Mouse (Mus musculus): Measurements from ENCODE around the gene Tcf7l2. TPM values are rescaled to one million over a fixed set of nuclear protein-coding genes. Genes with fewer than 3 reads are reported as not detected.

Tcf7l2 gene
- total and polyA plus RNA-seq, 3 experiments = not detected

DNA sequence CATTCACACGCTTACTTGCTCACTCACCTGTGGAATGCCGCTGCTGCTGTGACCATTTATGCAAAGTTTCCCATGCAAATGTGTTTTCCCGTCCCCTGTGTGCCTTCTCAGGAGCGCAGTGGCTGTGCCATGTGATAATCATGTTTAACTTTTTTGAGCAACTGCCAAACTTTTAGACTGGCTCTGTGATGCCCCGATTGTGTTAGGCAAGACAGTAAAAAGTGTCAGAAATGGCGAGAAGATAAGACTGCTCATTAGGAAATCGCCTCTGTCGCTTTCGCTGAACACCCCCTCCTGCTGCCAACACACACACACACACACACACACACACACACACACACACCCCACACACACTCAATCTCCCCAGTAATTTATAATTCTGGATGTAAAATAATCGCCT lies 39.5 kb downstream of the Tcf7l2 start:
- Histone ChIP-seq H3K36me3 (replicated peaks in 1 of 2; ENCODE audit: control insufficient read depth in 1 of 2, insufficient read depth in 1 of 2, low read length in 1 of 2) (no peaks in the 10 kb centered on the region), H3K4me1 (ENCODE audit: control insufficient read depth in 1 of 2, insufficient read depth in 2 of 2) (peaks cover 0 to 3% of the 10 kb centered on the region in 2 experiments; a peak in 1 of 4 replicates), H3K9me3 (replicated peaks; ENCODE audit: low read length) (peaks cover 2% of the 10 kb centered on the region), H3K4me3 (replicated peaks in 1 of 3; ENCODE audit: low read depth in 2 of 3, low read length in 2 of 3, poor library complexity in 1 of 3) (no peak overlapping the region), H3K9ac (ENCODE audit: insufficient read depth, low read depth) (no peak overlapping the region), H3K4me2 (ENCODE audit: insufficient read depth, low read depth, poor library complexity, severe bottlenecking) (no peak overlapping the region), H3K27me3 (replicated peaks) (peaks cover 96% of the 10 kb centered on the region), H3K27ac (ENCODE audit: insufficient read depth, low read depth) (no peak overlapping the region), H3K79me2 (replicated peaks; ENCODE audit: control insufficient read depth, extremely low read depth, insufficient read depth, poor library complexity, severe bottlenecking) (no peaks in the 10 kb centered on the region)
- in situ Hi-C loops (cut with MboI; ENCODE audit: low pct_ligation_motif_present, low pct_unique_long_range_greater_than_20kb, low sequenced_read_pairs) = no loop called here
- dilution Hi-C loops (cut with MboI; ENCODE audit: extremely low pct_ligation_motif_present, extremely low pct_unique_long_range_greater_than_20kb, low sequenced_read_pairs) = no loop called here
- no peak for TF ChIP-seq MAZ (IDR thresholded peaks at IDR 0.05; ENCODE audit: low read depth, low read length)
- TF ChIP-seq UBTF (IDR thresholded peaks at IDR 0.05; ENCODE audit: low read depth, low read length) = no peak
- TF ChIP-seq ZNF384 (IDR thresholded peaks at IDR 0.05; ENCODE audit: low read depth, low read length) = no peak
- TF ChIP-seq POLR2AphosphoS2 (IDR thresholded peaks at IDR 0.05; ENCODE audit: low read depth, low read length) = no peak
- no peak for TF ChIP-seq POLR2A (IDR thresholded peaks at IDR 0.05; ENCODE audit: low read depth, low read length)
- no peak for TF ChIP-seq JUND (conservative IDR thresholded peaks at IDR 0.05; ENCODE audit: low read depth, low read length)
- TF ChIP-seq CHD2 (IDR thresholded peaks at IDR 0.05; ENCODE audit: low read length) = no peak
- DNase-seq (ENCODE audit: extremely low read depth) = no peak

DNA sequence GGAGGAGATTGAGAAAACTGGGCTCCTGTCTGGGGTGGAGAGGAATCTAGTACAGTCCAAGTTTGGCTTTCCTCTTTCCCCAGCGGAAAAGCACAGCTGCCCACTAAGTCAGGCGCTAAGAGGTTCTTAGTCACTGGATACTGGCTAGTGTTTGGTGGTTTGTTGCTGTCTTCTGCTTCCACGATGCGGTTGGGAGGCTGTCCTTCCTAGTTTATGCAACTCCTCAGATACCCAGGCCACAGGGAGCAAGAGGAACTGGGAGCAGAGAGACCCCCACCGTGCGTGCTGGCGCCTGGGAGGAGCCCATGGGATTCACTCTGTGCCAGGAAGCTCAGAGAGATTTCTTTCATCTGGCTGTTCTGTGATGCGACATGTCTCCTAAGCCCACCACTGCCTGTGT lies 40.1 kb downstream of the Tcf7l2 start:
- dilution Hi-C loops (cut with MboI; ENCODE audit: extremely low pct_ligation_motif_present, extremely low pct_unique_long_range_greater_than_20kb, low sequenced_read_pairs) = no loop called here
- H3K27me3 ChIP-seq (replicated peaks) = peaks cover 97% of the 10 kb centered on the region

DNA sequence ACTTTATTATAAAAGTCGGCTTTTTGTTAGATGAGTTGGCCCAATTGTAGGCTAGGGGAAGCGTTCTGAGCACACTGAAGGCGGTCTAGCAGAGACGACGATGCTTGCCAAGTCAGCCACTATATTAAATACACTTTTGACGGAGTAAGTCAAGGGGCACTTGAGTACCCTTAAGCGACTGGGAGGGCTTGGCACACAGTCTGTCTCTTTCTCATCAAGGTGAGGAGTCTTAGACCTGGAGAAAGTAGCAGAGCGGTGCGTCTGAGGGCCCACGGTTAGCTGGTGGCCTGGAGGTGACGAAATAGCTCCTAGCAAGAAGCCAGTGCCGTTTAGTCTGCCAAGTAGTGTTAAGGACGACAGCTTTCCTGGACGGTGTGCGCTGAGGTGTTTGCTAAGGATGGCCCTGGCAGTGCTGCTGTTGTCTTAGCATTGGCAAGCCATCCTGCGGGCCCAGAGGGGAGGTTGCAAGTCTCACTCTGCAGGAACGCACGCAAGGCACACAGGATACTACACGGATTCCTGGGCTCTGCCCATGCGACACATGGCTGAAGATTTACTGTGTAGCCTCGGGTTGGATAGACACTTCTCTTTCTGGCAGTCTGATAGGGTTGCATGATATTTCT lies 43.3 kb downstream of the Tcf7l2 start:
- in situ Hi-C loops (cut with MboI; ENCODE audit: low pct_ligation_motif_present, low pct_unique_long_range_greater_than_20kb, low sequenced_read_pairs) = no loop called here
- no peaks in the 10 kb centered on the region for H3K36me3 ChIP-seq (replicated peaks in 1 of 2; ENCODE audit: control insufficient read depth in 1 of 2, insufficient read depth in 1 of 2, low read length in 1 of 2)
- no peaks in the 10 kb centered on the region for H3K79me2 ChIP-seq (replicated peaks; ENCODE audit: control insufficient read depth, extremely low read depth, insufficient read depth, poor library complexity, severe bottlenecking)
- dilution Hi-C loops (cut with MboI; ENCODE audit: extremely low pct_ligation_motif_present, extremely low pct_unique_long_range_greater_than_20kb, low sequenced_read_pairs) = no loop called here
- no peak overlapping the region for H3K4me2 ChIP-seq (ENCODE audit: insufficient read depth, low read depth, poor library complexity, severe bottlenecking)
- no peak overlapping the region for H3K4me3 ChIP-seq (replicated peaks in 1 of 3; ENCODE audit: low read depth in 2 of 3, low read length in 2 of 3, poor library complexity in 1 of 3)
- H3K27ac ChIP-seq (ENCODE audit: insufficient read depth, low read depth) = no peak overlapping the region
- TF ChIP-seq MYC (IDR thresholded peaks at IDR 0.05; ENCODE audit: low read depth, low read length) (no peak), BHLHE40 (IDR thresholded peaks at IDR 0.05; ENCODE audit: low read depth, low read length) (no peak), RAD21 (IDR thresholded peaks at IDR 0.05; ENCODE audit: low read depth, low read length) (no peak), ZNF384 (IDR thresholded peaks at IDR 0.05; ENCODE audit: low read depth, low read length) (no peak)
- H3K9ac ChIP-seq (ENCODE audit: insufficient read depth, low read depth) = no peak overlapping the region
- H3K9me3 ChIP-seq (replicated peaks; ENCODE audit: low read length) = peaks cover 18% of the 10 kb centered on the region
- H3K27me3 ChIP-seq (replicated peaks) = peaks cover 87% of the 10 kb centered on the region
- peaks cover 2 to 9% of the 10 kb centered on the region in 2 experiments; a peak in 2 of 4 replicates for H3K4me1 ChIP-seq (ENCODE audit: control insufficient read depth in 1 of 2, insufficient read depth in 2 of 2)
- DNase-seq (ENCODE audit: extremely low read depth) = no peak

More for the DNA sequence above, 40.1 kb downstream of the Tcf7l2 start:
- Histone ChIP-seq H3K36me3 (replicated peaks in 1 of 2; ENCODE audit: control insufficient read depth in 1 of 2, insufficient read depth in 1 of 2, low read length in 1 of 2) (no peaks in the 10 kb centered on the region), H3K4me1 (ENCODE audit: control insufficient read depth in 1 of 2, insufficient read depth in 2 of 2) (peaks cover 0 to 3% of the 10 kb centered on the region in 2 experiments; a peak in 1 of 4 replicates), H3K9me3 (replicated peaks; ENCODE audit: low read length) (peaks cover 8% of the 10 kb centered on the region), H3K4me2 (ENCODE audit: insufficient read depth, low read depth, poor library complexity, severe bottlenecking) (no peak overlapping the region), H3K4me3 (replicated peaks in 1 of 3; ENCODE audit: low read depth in 2 of 3, low read length in 2 of 3, poor library complexity in 1 of 3) (no peak overlapping the region), H3K79me2 (replicated peaks; ENCODE audit: control insufficient read depth, extremely low read depth, insufficient read depth, poor library complexity, severe bottlenecking) (no peaks in the 10 kb centered on the region), H3K27ac (ENCODE audit: insufficient read depth, low read depth) (no peak overlapping the region), H3K9ac (ENCODE audit: insufficient read depth, low read depth) (no peak overlapping the region)
- TF ChIP-seq BHLHE40 (IDR thresholded peaks at IDR 0.05; ENCODE audit: low read depth, low read length) = no peak
- in situ Hi-C loops (cut with MboI; ENCODE audit: low pct_ligation_motif_present, low pct_unique_long_range_greater_than_20kb, low sequenced_read_pairs) = no loop called here
- DNase-seq (ENCODE audit: extremely low read depth) = no peak

Data from CH12.LX (cell line).